Mouse (Mus musculus) midbrain, embryonic 11.5 days (tissue): Measurements from ENCODE around the gene Ak9. TPM values are rescaled to one million over a fixed set of nuclear protein-coding genes. Genes with fewer than 3 reads are reported as not detected.

ENCODE experiments used
- polyA plus RNA-seq: library from polyadenylated mRNA; unstranded; fragments of >200 nt; fragmentation: Nextera tagmentation; extraction: Ambion mirVana; gene quantifications from 2 replicates; pipeline ENCODE4 v1.2.1, GENCODE M21; 2014

The Ak9 gene
- polyA plus RNA-seq, 1 experiment from 2014 or later: not detected

Other genes starting within 250 kb of the Ak9 start
- gene Gpr6, start 231.7 kb upstream of the Ak9 start, polyA plus RNA-seq: 0.10 TPM in 1 of 2 replicates, not detected in the other
- gene Fig4, start 720 bp upstream of the Ak9 start, polyA plus RNA-seq: 22.4 and 25.2 TPM in 2 replicates
- 19.1 TPM in 2 replicates for gene Zbtb24, start 146.4 kb downstream of the Ak9 start, polyA plus RNA-seq
- 34.0 and 36.6 TPM in 2 replicates for gene Mical1, start 172.3 kb downstream of the Ak9 start, polyA plus RNA-seq
- 50.7 and 60.0 TPM in 2 replicates for gene Smpd2, start 186.4 kb downstream of the Ak9 start, polyA plus RNA-seq
- gene Ppil6, start 186.5 kb downstream of the Ak9 start, polyA plus RNA-seq: 0.66 and 0.85 TPM in 2 replicates
- 112 and 126 TPM in 2 replicates for gene Cd164, start 215.4 kb downstream of the Ak9 start, polyA plus RNA-seq